Mouse (Mus musculus): ENCODE measurements around the gene Pde8a. TPM values are rescaled to one million over a fixed set of nuclear protein-coding genes. Genes with fewer than 3 reads are reported as not detected.

The Pde8a gene
- polyA plus RNA-seq (2016; fragmentation: Nextera tagmentation; extraction: Ambion mirVana) = 1.3 and 2.0 TPM in 2 replicates

- H3K9me3 ChIP-seq (replicated peaks) = no peaks in the 10 kb centered on the region
- H3K36me3 ChIP-seq = no peaks in the 10 kb centered on the region
- peaks cover 29% of the 10 kb centered on the region for H3K4me1 ChIP-seq
- peaks cover 91% of the 10 kb centered on the region for H3K27me3 ChIP-seq (replicated peaks)
- H3K27ac ChIP-seq = peak within 1 kb of the TSS; percentile 20; the same call in 1 of the 2 replicates
- peak within 1 kb of the TSS; percentile 40 for H3K9ac ChIP-seq
- peak within 1 kb of the TSS; percentile 55 for H3K4me3 ChIP-seq
- 1% methylated on average over 84 of the region's 128 CpGs for WGBS (ENCODE audit: insufficient replicate concordance)
- ATAC-seq = no peak
- peak within 1 kb of the TSS; percentile 65 for H3K4me2 ChIP-seq
Observed at GRCm38 (mm10) chr7:81213347-81214152, at the start of gene Pde8a. Pde8a (plus strand) TSS chr7:81213596.

- H3K27me3 ChIP-seq (replicated peaks) = no peaks in the 10 kb centered on the region
- H3K27ac ChIP-seq = no peak overlapping the region
- H3K4me2 ChIP-seq = no peak overlapping the region
- no peak overlapping the region for H3K4me3 ChIP-seq
- ATAC-seq = no peak
- 63% methylated on average over 7 of the region's 7 CpGs for WGBS (ENCODE audit: insufficient replicate concordance)
- H3K4me1 ChIP-seq = no peaks in the 10 kb centered on the region
- no peaks in the 10 kb centered on the region for H3K9me3 ChIP-seq (replicated peaks)
- H3K36me3 ChIP-seq = no peaks in the 10 kb centered on the region
- H3K9ac ChIP-seq = no peak overlapping the region
Observed at GRCm38 (mm10) chr7:81164411-81164810, 49.0 kb upstream of the Pde8a start.

GRCm38 (mm10) chr7:81167124-81167523 is 46.3 kb upstream of the Pde8a start:
- Histone ChIP-seq H3K4me2 (no peak overlapping the region), H3K36me3 (no peaks in the 10 kb centered on the region), H3K9me3 (replicated peaks) (no peaks in the 10 kb centered on the region), H3K4me3 (no peak overlapping the region), H3K27me3 (replicated peaks) (no peaks in the 10 kb centered on the region; the same call in 1 of the 2 replicates), H3K27ac (no peak overlapping the region), H3K4me1 (no peaks in the 10 kb centered on the region), H3K9ac (no peak overlapping the region)
- WGBS (ENCODE audit: insufficient replicate concordance) = 27% methylated on average over 3 of the region's 3 CpGs
- no peak for ATAC-seq

- WGBS (ENCODE audit: insufficient replicate concordance) = 54% methylated on average over 7 of the region's 7 CpGs
- Histone ChIP-seq H3K27me3 (replicated peaks) (no peaks in the 10 kb centered on the region; the same call in 1 of the 2 replicates), H3K9ac (no peak overlapping the region), H3K4me1 (no peaks in the 10 kb centered on the region), H3K9me3 (replicated peaks) (no peaks in the 10 kb centered on the region; the same call in 1 of the 2 replicates), H3K36me3 (no peaks in the 10 kb centered on the region), H3K27ac (no peak overlapping the region), H3K4me3 (no peak overlapping the region), H3K4me2 (no peak overlapping the region)
- no peak for ATAC-seq
Observed at GRCm38 (mm10) chr7:81169351-81169750, 44.0 kb upstream of the Pde8a start.

GRCm38 (mm10) chr7:81173931-81174330 is 39.5 kb upstream of the Pde8a start:
- no peak overlapping the region for H3K4me2 ChIP-seq
- WGBS (ENCODE audit: insufficient replicate concordance) = 78% methylated on average over 2 of the region's 2 CpGs
- no peaks in the 10 kb centered on the region for H3K36me3 ChIP-seq
- no peak overlapping the region for H3K27ac ChIP-seq
- no peaks in the 10 kb centered on the region; the same call in 1 of the 2 replicates for H3K9me3 ChIP-seq (replicated peaks)
- 0 out of 2 replicates have a peak, but pooled peaks cover 6% of the 10 kb centered on the region for H3K4me1 ChIP-seq
- no peaks in the 10 kb centered on the region; the same call in 1 of the 2 replicates for H3K27me3 ChIP-seq (replicated peaks)
- no peak for ATAC-seq
- H3K4me3 ChIP-seq = no peak overlapping the region
- H3K9ac ChIP-seq = no peak overlapping the region

GRCm38 (mm10) chr7:81174654-81175053 is 38.7 kb upstream of the Pde8a start:
- Histone ChIP-seq H3K36me3 (no peaks in the 10 kb centered on the region), H3K4me2 (no peak overlapping the region), H3K4me1 (peaks cover 11% of the 10 kb centered on the region; the same call in 1 of the 2 replicates), H3K27ac (no peak overlapping the region), H3K9me3 (replicated peaks) (no peaks in the 10 kb centered on the region; the same call in 1 of the 2 replicates), H3K27me3 (replicated peaks) (no peaks in the 10 kb centered on the region; the same call in 1 of the 2 replicates), H3K9ac (no peak overlapping the region), H3K4me3 (no peak overlapping the region)
- ATAC-seq = no peak
- 46% methylated on average over 5 of the region's 5 CpGs for WGBS (ENCODE audit: insufficient replicate concordance)

GRCm38 (mm10) chr7:81176187-81176769 is 37.1 kb upstream of the Pde8a start:
- WGBS (ENCODE audit: insufficient replicate concordance) = 53% methylated on average over 5 of the region's 5 CpGs
- H3K9ac ChIP-seq = no peak overlapping the region
- peaks cover 11% of the 10 kb centered on the region; the same call in 1 of the 2 replicates for H3K4me1 ChIP-seq
- H3K9me3 ChIP-seq (replicated peaks) = no peaks in the 10 kb centered on the region; the same call in 1 of the 2 replicates
- ATAC-seq = no peak
- no peak overlapping the region for H3K4me3 ChIP-seq
- H3K27ac ChIP-seq = no peak overlapping the region
- no peak overlapping the region for H3K4me2 ChIP-seq
- H3K36me3 ChIP-seq = no peaks in the 10 kb centered on the region
- H3K27me3 ChIP-seq (replicated peaks) = no peaks in the 10 kb centered on the region

GRCm38 (mm10) chr7:81179494-81179893 is 33.9 kb upstream of the Pde8a start:
- H3K4me2 ChIP-seq = no peak overlapping the region
- no peak overlapping the region for H3K27ac ChIP-seq
- 24% methylated on average over 5 of the region's 5 CpGs for WGBS (ENCODE audit: insufficient replicate concordance)
- no peaks in the 10 kb centered on the region for H3K36me3 ChIP-seq
- H3K27me3 ChIP-seq (replicated peaks) = no peaks in the 10 kb centered on the region
- no peak overlapping the region for H3K4me3 ChIP-seq
- no peak overlapping the region for H3K9ac ChIP-seq
- H3K9me3 ChIP-seq (replicated peaks) = no peaks in the 10 kb centered on the region
- ATAC-seq = no peak
- H3K4me1 ChIP-seq = peaks cover 11% of the 10 kb centered on the region; the same call in 1 of the 2 replicates

GRCm38 (mm10) chr7:81182492-81183175 is 30.8 kb upstream of the Pde8a start:
- WGBS (ENCODE audit: insufficient replicate concordance) = 66% methylated on average over 10 of the region's 10 CpGs
- peaks cover 5% of the 10 kb centered on the region; the same call in 1 of the 2 replicates for H3K4me1 ChIP-seq
- no peaks in the 10 kb centered on the region for H3K36me3 ChIP-seq
- H3K4me2 ChIP-seq = no peak overlapping the region
- no peak overlapping the region for H3K4me3 ChIP-seq
- no peak overlapping the region for H3K27ac ChIP-seq
- no peaks in the 10 kb centered on the region for H3K27me3 ChIP-seq (replicated peaks)
- no peak overlapping the region for H3K9ac ChIP-seq
- no peak for ATAC-seq
- H3K9me3 ChIP-seq (replicated peaks) = no peaks in the 10 kb centered on the region

GRCm38 (mm10) chr7:81183181-81183580 is 30.2 kb upstream of the Pde8a start:
- H3K4me3 ChIP-seq = no peak overlapping the region
- H3K27me3 ChIP-seq (replicated peaks) = no peaks in the 10 kb centered on the region
- H3K9me3 ChIP-seq (replicated peaks) = no peaks in the 10 kb centered on the region
- no peaks in the 10 kb centered on the region for H3K36me3 ChIP-seq
- H3K27ac ChIP-seq = no peak overlapping the region
- ATAC-seq = no peak
- no peak overlapping the region for H3K9ac ChIP-seq
- H3K4me1 ChIP-seq = peaks cover 5% of the 10 kb centered on the region; the same call in 1 of the 2 replicates
- no peak overlapping the region for H3K4me2 ChIP-seq

- Histone ChIP-seq H3K9me3 (replicated peaks) (no peaks in the 10 kb centered on the region), H3K36me3 (no peaks in the 10 kb centered on the region), H3K9ac (no peak overlapping the region), H3K27ac (no peak overlapping the region), H3K4me1 (peaks cover 5% of the 10 kb centered on the region; the same call in 1 of the 2 replicates), H3K4me3 (no peak overlapping the region), H3K4me2 (no peak overlapping the region), H3K27me3 (replicated peaks) (no peaks in the 10 kb centered on the region)
- no peak for ATAC-seq
- WGBS (ENCODE audit: insufficient replicate concordance) = 55% methylated on average over 2 of the region's 2 CpGs
Observed at GRCm38 (mm10) chr7:81184136-81184535, 29.3 kb upstream of the Pde8a start.

GRCm38 (mm10) chr7:81184651-81185050 is 28.7 kb upstream of the Pde8a start:
- no peaks in the 10 kb centered on the region for H3K4me1 ChIP-seq
- no peaks in the 10 kb centered on the region for H3K36me3 ChIP-seq
- no peak overlapping the region for H3K9ac ChIP-seq
- H3K9me3 ChIP-seq (replicated peaks) = no peaks in the 10 kb centered on the region
- no peak for ATAC-seq
- no peak overlapping the region for H3K27ac ChIP-seq
- WGBS (ENCODE audit: insufficient replicate concordance) = 70% methylated on average over 1 of the region's 1 CpGs
- no peak overlapping the region for H3K4me3 ChIP-seq
- H3K4me2 ChIP-seq = no peak overlapping the region
- no peaks in the 10 kb centered on the region for H3K27me3 ChIP-seq (replicated peaks)

All from liver, embryonic 12.5 days (tissue).